Mouse (Mus musculus): Measurements from ENCODE around the gene Gm11009. TPM values are rescaled to one million over a fixed set of nuclear protein-coding genes. Genes with fewer than 3 reads are reported as not detected.
"Not testable (repeated sequence)": the region's sequence is repeated elsewhere in the genome, so short reads cannot be mapped to it uniquely, and the experiment has no call there.

Gene Gm11009
- not detected in 2 replicates for polyA plus RNA-seq (2011; ENCODE audit: insufficient read depth, insufficient read length, low replicate concordance, missing spikeins)

GRCm38 (mm10) chr2:176319394-176319793 is at the start of gene Gm11009:
Gene Gm11009, minus strand, starts transcription at chr2:176319494.
- no CpG with 5 or more reads among the region's 2 CpGs for WGBS
- not testable (repeated sequence) for H3K4me1 ChIP-seq (ENCODE audit: control insufficient read depth, insufficient read depth, low read length); H3K4me3 ChIP-seq (replicated peaks; ENCODE audit: control insufficient read depth, low read depth, low read length); H3K27ac ChIP-seq (ENCODE audit: control insufficient read depth, insufficient read depth, low read depth, low read length, poor library complexity)

Other genes starting within 250 kb of the Gm11009 start
- gene Gm2004, start 169.7 kb downstream of the Gm11009 start, polyA plus RNA-seq (2011; ENCODE audit: insufficient read depth, insufficient read length, low replicate concordance, missing spikeins) = not detected in 2 replicates
- gene 2210418O10Rik, start 92.9 kb downstream of the Gm11009 start, polyA plus RNA-seq (2011; ENCODE audit: insufficient read depth, insufficient read length, low replicate concordance, missing spikeins) = 0.67 and 1.6 TPM in 2 replicates
- not detected in 2 replicates for gene Gm14435, start 104.1 kb upstream of the Gm11009 start, polyA plus RNA-seq (2011; ENCODE audit: insufficient read depth, insufficient read length, low replicate concordance, missing spikeins)
- gene Gm14434, start 167.3 kb upstream of the Gm11009 start, polyA plus RNA-seq (2011; ENCODE audit: insufficient read depth, insufficient read length, low replicate concordance, missing spikeins) = not detected in 2 replicates
- not detected in 2 replicates for gene Zfp967, start 201.6 kb upstream of the Gm11009 start, polyA plus RNA-seq (2011; ENCODE audit: insufficient read depth, insufficient read length, low replicate concordance, missing spikeins)